Mouse (Mus musculus) c-Kit-positive CD71-negative TER-119-negative erythroid progenitor cells, embryonic 14.5 days (primary cell): ENCODE data around the gene Zc3h6.
A peak's percentile ranks its signal among the peaks of the same experiment; 100 is the strongest.

Experiments used
- DNase-seq: peaks from one replicate; pipeline ENCODE4 v3.0.0-alpha.2; 2013; ENCODE audit warnings: low read depth

The Zc3h6 gene

DNA sequence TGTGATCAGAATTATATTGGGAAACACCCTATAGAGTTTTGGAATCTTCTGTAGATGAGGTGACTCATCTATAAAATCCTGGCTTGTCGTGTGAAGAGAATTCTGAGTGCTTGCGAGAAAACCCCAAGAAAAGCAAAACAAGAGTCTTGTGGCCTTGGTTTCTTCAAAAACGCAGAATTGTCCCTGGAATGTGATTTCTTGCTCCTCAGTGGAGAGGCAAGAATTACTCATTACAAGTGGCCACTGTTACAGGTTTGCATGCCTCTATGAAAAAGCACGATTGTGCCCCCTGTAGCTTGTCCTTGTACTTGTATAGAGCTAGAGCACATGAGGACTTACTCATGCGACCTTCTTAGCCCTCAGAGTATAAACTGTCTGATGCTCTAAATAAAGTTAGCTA is 68.2 kb downstream of the Zc3h6 start:
- no peak for DNase-seq

DNA sequence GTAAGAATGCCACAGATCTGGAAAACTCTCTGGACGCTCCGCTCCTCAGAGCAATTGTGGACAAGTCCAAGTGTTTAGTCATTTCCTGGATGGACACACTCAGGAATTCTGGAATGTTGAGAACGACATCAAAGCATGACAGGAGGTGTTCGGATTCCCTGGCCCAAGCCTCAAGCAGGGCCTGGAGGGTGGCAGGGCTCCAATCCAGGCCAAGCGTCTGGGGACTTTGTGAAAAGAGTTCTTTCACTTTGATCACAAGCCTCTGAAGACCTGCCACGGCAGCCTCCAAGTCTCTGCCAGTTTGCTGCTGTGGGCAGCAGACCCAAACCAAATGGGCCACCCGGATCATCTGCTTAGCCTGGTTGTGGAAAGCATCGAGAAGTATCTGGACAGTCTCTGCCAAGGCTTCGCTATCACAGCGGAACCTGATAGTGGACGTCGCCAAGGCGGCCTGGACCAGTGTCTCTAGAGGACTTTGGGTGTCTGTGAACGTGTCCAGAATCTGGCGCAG is 71.3 kb downstream of the Zc3h6 start:
- DNase-seq = no peak

DNA sequence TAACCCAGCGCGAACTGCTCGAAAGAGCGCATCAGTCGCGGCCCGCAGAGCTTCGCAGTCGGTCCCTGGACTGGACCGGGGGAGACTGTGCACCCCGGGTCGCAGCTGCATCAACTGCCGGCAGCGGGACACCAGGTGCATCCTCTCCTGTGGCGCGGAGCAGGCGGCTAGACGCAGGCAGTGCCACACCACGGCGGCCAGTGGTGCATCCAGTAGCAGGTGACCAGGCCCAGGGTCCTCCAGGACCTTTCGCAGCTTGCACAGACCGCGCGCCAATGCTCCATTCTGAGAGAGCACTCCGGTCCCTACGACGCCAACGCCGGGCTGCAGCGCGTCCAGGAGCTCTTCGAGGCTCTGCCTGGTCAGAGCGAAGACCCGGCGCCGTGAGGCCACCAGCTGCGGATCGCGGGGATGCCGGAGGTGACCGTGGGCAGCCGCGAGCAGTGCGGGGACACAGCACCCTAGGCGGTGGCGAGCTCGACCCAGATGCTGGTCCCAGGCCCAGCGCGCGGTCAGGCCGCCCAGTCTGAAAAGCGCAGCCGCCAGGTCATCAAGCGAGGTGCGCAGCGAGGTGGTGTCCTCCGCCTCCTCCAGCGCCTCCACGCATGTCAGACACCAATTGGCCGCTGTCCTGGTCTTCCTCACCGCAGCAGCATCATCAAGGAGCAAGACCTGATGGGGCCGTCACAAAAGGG is 71.9 kb downstream of the Zc3h6 start:
- DNase-seq = no peak

DNA sequence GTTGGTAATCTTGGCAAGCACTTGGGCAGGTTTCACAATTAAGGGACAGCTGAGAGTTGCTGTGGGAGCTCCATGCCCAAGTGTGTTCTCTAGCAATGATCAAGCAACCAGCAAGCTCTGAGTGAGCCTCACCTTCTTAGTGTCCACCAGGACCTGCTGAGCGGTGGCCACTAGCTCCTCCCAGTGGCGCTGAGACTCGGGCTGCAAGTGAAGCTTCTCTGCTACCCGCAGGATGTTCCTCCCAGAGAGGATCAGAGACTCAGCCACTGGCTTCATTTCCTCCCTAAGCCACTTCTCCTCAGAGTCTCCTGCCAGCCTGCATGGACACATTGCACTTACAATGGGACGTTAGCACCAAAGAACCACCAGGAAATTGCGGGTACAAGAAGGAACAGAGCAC is 73.4 kb downstream of the Zc3h6 start:
- no peak for DNase-seq

DNA sequence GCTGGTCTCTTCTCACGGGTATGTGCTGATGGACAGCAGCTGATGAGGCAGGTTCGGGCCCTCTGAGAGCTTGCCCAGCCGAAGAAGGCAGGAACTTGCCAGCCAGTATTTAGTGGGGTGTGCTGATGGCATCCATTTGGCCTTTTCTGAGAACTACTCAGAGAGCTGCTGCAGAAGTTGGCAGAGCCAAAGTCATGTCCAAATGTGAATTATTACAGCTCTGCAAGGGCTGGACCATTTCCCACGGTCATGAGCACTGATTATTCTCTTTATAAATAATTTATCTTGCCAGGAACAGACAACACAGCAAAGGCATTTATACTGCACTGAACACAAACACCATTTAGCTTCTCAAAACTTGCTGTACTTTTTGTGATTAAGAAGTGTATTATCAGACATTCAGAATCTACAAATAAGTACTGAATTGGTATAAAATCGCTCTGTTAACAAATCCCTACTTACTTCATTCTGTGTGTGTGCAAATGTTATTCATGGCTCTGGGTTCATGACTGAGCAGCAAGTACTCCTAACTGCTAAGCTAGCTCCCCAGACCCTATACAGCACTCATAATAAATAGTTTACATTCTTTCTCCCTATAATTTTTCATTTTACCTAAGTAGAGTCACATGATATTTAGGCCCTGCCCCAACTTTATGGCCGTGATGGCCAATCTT is 79.1 kb downstream of the Zc3h6 start:
- DNase-seq = no peak

DNA sequence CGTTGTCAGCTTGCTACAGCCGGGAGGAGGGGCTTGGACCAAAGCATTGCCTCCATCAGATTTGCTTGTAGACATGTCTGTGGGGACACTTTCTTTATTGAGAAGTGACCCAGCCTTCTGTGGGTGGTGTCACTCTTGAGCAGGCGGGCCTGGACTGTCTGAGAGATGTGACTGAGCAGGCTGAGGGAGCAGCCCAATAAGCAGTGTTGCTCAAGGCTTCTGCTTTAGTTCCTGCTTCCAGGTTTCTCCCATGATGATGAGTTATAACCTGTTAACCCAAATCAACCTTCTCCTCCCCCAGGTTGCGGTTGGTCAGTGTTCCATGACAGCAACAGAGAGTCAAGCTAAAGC is 79.6 kb downstream of the Zc3h6 start:
- DNase-seq = no peak

DNA sequence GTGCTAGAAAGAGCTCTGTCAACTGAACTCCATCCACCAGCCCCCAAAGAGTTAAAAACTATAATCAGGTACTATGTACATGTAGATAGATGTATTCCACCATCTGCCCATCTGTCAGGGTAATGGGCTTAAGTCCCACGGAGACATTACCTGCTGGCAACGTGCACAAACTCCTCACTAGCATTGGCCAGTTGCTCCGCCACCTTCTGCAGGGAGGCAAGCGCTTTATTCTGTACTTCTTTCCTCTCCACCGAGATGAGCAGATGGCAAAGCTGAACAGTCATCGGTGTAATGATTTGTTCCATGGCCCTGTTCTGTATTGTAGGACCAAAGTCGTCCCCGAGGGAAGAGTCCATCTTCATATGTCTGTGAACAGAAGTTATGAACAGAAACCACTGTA is 80.6 kb downstream of the Zc3h6 start, which contains the start of gene Vinac1:
TSS of gene Vinac1 (minus strand) at position 362 of the 400 bp plus-strand sequence.
- no peak for DNase-seq

DNA sequence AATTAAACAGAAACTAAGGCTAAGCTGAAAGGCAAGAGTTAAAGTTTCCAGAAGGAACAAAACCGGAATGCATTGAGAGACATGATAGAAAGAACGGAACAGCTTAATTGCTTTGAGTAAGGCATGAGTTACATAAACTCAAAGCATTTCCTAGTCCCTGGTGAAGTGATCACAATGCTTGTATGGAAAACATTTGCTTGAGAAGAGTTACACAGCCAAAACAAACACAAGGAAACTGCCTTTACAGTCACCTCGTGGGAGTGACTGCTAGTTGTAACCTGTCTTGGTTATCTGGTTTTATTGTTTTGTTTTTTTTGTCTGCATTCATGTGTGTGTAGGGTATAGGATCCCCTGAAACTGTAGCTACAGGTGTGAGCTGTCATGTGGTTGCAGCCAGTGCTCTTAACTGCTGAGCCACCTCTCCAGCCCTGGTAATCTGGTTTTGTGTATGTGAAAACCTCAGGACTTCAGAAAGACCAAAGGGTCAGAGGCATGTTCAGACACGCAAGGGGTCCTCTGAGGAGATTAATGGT is 85.3 kb downstream of the Zc3h6 start:
- DNase-seq = no peak

DNA sequence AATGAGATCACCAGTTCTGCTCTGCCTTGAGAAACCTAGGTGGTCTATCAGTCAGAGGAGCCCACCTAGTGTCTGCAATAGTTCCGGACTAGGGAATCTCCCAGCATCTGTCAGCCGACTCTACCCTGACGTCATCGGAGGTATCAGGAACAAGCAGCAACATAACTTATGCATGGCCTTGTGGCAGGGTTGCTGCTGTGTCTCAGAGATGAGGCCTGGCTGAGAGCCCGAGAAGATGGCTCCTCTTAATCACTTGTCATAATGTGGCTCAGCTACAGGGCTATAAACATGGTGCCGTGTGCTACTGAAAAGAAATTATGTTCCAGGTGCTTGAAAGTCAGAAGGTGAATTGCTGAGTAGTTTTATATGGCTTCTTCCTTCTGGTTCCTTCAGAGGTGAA is 88.5 kb downstream of the Zc3h6 start:
- DNase-seq = no peak

DNA sequence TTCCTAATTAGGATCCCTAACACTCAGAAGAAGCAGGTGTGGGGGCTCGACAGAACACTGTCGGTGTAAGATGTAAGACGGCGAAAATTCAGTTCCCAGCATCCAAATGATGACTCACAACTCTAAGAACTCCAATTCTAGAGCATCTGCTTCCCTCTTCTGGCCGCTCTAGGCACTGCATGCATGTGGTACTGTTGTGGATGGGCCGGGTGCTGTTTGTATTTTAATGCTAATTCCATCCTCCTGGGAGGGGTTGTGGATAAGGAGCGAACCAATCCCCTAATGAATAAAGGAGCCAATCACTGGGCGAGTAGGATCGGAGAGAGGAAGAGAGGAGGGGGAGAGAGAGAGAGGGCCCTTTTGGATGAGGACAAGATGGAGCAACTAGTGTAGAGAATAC is 89.4 kb downstream of the Zc3h6 start:
- no peak for DNase-seq

DNA sequence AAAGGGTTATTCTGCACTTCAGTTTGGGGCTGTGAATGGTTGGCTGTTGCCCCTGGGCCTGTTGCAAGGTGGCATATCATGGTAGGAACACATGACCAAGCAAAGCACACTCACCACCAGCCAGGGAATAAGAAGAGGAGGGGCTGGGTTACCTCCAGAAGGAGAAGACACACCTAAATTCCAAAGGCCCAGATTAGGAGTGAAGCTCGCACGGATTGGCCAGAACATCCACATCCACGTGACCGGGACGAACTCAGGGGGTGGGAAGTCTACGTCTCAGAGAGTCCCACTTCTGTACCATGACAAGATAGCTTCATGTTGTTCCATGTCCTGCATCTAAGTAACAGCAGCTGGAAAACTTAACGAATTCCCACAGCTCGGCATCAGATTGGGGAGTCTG is 90.1 kb downstream of the Zc3h6 start:
- no peak for DNase-seq

DNA sequence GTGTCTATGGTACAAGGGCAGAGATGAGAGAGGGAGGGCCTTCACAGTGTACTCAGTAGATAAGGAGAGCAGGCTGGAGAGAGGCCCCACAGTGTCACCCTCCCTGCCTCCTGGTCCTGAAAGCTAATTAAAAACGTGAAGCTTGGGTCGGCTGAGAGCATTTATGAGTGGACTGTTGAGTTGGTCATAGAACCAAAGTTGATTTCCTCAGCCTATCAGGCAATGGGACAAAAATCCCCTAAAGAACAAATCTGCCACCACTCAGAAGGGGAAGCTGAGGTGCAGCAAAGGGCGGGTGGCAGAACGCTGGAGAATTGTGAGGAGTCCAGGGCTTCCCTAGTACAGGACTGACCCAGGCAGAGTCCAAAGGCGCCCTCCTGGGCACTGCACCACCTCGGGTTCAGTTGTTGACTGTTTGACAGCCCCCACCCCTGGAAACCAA is 90.7 kb downstream of the Zc3h6 start:
- DNase-seq = no peak

DNA sequence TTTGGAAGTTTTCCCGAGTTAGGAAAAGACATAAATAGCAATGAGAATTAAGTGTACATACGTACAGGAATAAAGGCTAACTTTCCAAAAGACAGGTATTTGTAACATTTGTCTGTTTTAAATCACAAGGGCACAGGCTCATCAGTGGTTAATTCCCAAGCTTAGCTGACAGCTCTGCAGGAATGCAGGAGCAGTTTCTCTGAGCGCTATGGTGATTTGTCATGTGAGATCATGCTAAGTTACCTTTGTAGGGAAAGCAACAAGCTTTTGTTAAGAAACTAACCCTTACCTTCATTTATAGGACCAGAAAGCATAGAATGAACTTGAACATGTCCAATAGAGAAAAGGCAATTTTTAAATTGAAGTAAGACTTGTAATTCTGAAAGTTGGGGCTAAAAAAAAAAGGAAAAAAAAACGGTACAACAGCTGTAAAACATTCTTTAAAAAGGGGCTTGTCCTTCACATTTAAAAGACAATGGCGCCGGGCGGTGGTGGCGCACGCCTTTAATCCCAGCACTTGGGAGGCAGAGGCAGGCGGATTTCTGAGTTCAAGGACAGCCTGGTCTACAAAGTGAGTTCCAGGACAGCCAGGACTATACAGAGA is 94.4 kb downstream of the Zc3h6 start:
- no peak for DNase-seq

DNA sequence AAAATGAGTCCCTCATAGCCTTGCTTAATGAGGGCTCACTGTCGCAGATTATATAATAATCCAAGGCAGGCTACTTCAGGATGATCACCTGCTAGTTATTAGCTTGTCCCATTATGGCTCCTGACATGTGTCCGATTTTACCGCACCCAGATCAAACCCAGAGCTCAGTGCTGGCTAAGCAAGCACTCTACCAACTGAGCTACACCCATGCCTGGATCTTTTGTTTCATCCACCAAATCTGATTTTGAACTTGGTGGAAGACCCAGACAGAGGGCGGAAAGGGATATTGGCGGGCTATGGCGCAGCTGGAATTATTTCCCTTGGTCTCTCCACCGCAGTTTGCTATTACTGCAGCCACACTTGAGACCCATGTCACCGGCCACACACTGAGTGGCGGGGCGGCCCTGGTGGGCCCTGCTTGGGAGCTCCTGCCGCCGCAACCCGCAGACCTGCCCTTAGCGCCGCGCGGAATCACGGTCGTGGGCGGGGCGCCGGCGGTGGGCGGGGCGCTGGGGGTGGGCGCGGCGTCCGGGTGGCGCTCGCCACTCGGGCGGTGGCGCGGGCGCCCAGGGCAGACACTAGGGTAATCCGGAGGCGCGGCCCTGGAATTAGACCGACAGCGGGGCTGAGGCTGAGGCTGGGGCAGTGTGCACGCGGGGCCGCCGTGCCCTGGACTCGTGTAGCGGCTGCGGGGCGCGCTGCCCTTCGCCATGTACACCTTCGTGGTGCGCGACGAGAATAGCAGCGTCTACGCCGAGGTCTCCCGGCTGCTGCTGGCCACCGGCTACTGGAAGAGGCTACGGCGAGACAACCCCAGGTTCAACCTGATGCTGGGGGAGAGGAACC is 98.5 kb downstream of the Zc3h6 start, which contains the start of gene Ttl:
TSS of gene Ttl (plus strand) at position 506 of the 846 bp plus-strand sequence.
- DNase-seq = peak; percentile 52

DNA sequence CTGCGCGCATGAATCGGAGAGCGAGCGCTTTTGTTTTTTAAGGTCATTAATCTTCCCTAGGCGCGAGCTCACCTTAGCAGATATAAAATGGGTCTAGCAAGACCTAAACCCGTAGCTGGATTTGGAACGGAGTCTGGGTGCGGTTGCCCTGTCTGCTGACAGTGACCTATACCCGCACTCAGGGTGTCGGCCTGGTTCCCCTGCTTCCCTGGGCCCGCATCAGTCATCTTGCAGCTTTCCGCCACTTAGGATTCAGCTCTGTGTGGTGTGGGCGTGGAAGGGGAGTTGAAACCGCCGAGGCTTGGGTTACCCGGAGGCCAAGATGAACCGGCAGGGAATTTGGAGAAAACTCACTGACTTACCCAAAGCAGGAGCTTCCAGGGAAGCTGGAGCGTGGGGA is 99.1 kb downstream of the Zc3h6 start:
- DNase-seq = peak; percentile 33
